Mouse (Mus musculus) forebrain, embryonic 12.5 days (tissue): ENCODE measurements around the gene Mfsd11. TPM values are rescaled to one million over a fixed set of nuclear protein-coding genes. Genes with fewer than 3 reads are reported as not detected.
"Not testable (repeated sequence)": the region's sequence is repeated elsewhere in the genome, so short reads cannot be mapped to it uniquely, and the experiment has no call there.

Source experiments
- ATAC-seq: fragments of 200-750 bp; cut with Nextera tagmentation; 2 replicates; pipeline ENCODE4 v1.8.0; 2017; ENCODE audit warnings: moderate TSS enrichment; ENCODE audit not compliant: low FRiP score
- H3K27ac ChIP-seq: fragments of 300-500 bp; sonication (generic); 2 replicates; pipeline ENCODE4 v1.5.1; 2016; ENCODE audit warnings: mild to moderate bottlenecking
- H3K27me3 ChIP-seq: fragments of 300-500 bp; sonication (generic); 2 replicates; pipeline ENCODE4 v1.6.1; 2016; ENCODE audit warnings: mild to moderate bottlenecking
- H3K36me3 ChIP-seq: fragments of 300-500 bp; sonication (generic); replicated peaks from 2 replicates; pipeline ENCODE4 v1.6.1; 2016; ENCODE audit warnings: mild to moderate bottlenecking
- H3K4me1 ChIP-seq: fragments of 300-500 bp; sonication (generic); 2 replicates; pipeline ENCODE4 v1.6.1; 2016
- H3K4me2 ChIP-seq: fragments of 300-500 bp; sonication (generic); 2 replicates; pipeline ENCODE4 v1.6.1; 2016; ENCODE audit warnings: mild to moderate bottlenecking, moderate library complexity
- H3K4me3 ChIP-seq: fragments of 300-500 bp; sonication (generic); replicated peaks from 2 replicates; pipeline ENCODE4 v1.5.1; 2016; ENCODE audit warnings: mild to moderate bottlenecking
- H3K9ac ChIP-seq: fragments of 300-500 bp; sonication (generic); 2 replicates; pipeline ENCODE4 v1.6.1; 2016; ENCODE audit warnings: mild to moderate bottlenecking
- H3K9me3 ChIP-seq: fragments of 300-500 bp; sonication (generic); 2 replicates; pipeline ENCODE4 v1.6.1; 2016
- WGBS: fragments of 180-500 bp; shearing (Covaris S2); methylation state at CpG from one replicate; pipeline ENCODE4 v1.1.7; 2016; 5-methylcytosine and 5-hydroxymethylcytosine counted together
- polyA plus RNA-seq: library from polyadenylated mRNA; unstranded; fragments of >200 nt; fragmentation: Nextera tagmentation; extraction: Ambion mirVana; gene quantifications from 2 replicates; pipeline ENCODE4 v1.2.1, GENCODE M21; 2016

The Mfsd11 gene
- polyA plus RNA-seq, 1 experiment from 2014 or later: 40.2 TPM

DNA sequence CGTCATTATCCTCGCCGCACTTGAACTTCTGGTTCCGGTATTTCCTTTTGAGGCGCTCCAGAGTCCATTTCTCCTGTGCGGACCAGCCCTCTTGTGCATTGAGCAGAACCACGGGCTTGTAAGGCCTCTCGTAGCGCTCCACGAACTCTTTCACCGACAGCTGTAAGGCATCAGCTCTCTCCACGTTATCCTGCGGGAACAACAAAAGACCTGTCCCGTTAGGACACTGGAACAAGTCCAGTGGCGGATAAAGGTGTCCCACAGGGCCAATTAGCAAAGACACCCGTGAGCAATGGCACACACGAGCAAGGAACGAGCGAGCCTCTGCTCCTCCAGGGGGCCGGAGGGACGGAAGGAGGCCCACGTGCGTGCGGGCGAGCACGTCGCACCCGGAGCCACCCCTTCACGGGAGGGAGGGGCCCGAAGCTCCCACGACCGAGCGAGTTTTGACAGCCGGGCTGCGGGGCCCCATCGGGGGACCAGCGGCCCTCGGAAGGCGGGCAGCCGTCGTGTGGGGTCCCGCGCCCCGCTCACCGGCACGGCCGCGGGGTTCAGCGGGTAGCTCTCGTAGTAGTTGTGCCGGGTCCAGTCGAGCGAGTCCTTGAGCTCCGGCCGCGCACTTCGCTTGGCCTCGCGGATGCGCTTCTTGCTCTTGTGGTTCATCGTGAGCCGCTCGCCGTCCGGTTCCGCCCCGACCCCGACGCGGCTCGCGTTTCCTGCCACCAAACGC is 9.5 kb upstream of the Mfsd11 start:
- Histone ChIP-seq H3K27me3 (no peaks in the 10 kb centered on the region), H3K4me2 (peak overlapping the region; percentile 90), H3K9ac (peak overlapping the region; percentile 74), H3K4me1 (peaks cover 49% of the 10 kb centered on the region), H3K4me3 (peak overlapping the region; percentile 68), H3K9me3 (no peaks in the 10 kb centered on the region), H3K36me3 (peaks cover 41% of the 10 kb centered on the region), H3K27ac (peak overlapping the region; percentile 96)
- under 1% methylated on average over 73 of the region's 73 CpGs for WGBS
- peak; percentile 61 for ATAC-seq

DNA sequence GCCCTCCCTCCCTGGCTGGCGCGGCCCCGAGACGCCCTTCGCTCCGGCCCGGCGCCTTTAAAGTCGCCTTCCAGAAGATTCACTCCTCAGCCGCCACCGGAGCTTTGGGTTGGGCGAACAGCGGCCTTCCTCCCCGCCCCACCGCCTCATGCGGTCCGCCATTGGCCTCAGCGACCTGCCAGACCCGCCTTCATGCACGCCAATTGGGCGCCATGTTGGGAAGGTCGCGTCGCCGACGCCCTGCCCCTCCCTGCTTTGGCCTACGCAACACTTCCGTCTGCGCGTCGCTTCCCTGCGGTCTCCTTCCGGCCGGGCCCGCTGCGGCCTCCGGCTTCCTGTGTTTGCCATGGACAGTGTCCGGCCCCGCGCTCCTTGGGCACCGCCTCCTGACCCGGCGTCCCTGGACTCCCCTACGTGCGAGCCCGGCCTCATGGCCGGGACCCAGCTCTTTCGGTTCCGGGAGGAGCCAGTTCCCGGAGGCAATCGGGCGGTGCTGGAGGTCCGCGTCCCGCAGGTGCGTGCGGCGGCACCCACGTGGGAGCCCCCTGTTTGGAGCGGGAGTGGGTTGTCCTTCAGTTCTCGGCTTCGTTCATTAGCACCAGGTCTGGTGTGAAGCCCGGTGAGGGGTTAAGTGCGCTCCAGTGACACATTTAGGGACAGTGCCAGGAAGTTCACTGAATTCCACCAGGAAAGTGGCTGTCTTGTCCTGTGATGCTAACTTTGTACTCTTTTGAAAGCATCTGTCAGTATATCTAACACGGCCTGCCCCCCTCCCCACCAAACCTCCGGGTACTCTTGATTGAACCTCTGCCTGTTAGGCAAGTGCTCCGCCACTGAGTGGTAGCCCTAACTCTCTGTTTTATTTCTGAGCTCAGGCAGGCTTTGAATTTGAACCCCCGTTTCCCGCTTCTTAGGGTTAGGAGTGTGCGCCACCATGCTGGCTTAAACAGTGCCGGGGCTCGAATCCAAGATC is 8.7 kb upstream of the Mfsd11 start, which contains the start of the genes Mettl23 and Jmjd6:
Mettl23 (plus strand) TSS at position 18 of the 973 bp plus-strand sequence.
Jmjd6 (minus strand) TSS at position 189 of the 973 bp plus-strand sequence.
- peak within 1 kb of the TSS; percentile 68 for H3K4me3 ChIP-seq
- no peaks in the 10 kb centered on the region for H3K27me3 ChIP-seq
- H3K4me2 ChIP-seq: peak within 1 kb of the TSS; percentile 90
- H3K4me1 ChIP-seq: peaks cover 49% of the 10 kb centered on the region
- under 1% methylated on average over 72 of the region's 72 CpGs for WGBS
- H3K9ac ChIP-seq: peak within 1 kb of the TSS; percentile 74
- ATAC-seq: peak; percentile 96
- no peaks in the 10 kb centered on the region for H3K9me3 ChIP-seq
- H3K36me3 ChIP-seq: peaks cover 41% of the 10 kb centered on the region
- H3K27ac ChIP-seq: peak within 1 kb of the TSS; percentile 96

DNA sequence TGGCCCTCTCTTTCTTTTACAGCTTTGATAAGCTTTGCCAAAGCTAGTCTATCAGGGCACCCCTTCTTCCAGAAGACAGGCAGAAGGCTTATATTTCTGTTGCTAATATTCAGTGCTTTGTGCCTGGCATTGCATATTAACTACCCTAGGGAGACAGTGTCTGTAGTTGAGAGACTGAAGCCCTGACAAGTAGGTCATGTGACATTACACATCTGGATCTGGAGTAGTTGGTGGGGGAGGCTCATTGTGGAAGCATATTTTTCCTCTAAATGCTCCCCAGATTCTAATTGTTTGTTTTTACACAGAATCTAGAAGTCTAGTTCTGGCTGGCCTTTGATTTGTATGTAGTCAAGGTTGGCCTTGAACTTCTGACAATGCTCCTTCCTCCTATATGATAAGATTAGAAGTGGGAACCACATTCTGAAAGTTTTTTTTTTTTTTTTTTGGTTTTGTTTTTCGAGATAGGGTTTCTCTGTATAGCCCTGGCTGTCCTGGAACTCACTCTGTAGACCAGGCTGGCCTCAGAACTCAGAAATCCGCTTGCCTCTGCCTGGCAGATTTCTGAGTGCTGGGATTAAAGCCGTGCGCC is 5.6 kb upstream of the Mfsd11 start:
- Histone ChIP-seq H3K4me3 (no peak overlapping the region), H3K36me3 (peaks cover 38% of the 10 kb centered on the region), H3K4me2 (no peak overlapping the region), H3K9ac (no peak overlapping the region), H3K27ac (peak overlapping the region; percentile 25; the same call in 1 of the 2 replicates), H3K27me3 (no peaks in the 10 kb centered on the region), H3K4me1 (peaks cover 34% of the 10 kb centered on the region), H3K9me3 (no peaks in the 10 kb centered on the region)
- no peak for ATAC-seq
- WGBS: 76% methylated on average over 4 of the region's 4 CpGs

DNA sequence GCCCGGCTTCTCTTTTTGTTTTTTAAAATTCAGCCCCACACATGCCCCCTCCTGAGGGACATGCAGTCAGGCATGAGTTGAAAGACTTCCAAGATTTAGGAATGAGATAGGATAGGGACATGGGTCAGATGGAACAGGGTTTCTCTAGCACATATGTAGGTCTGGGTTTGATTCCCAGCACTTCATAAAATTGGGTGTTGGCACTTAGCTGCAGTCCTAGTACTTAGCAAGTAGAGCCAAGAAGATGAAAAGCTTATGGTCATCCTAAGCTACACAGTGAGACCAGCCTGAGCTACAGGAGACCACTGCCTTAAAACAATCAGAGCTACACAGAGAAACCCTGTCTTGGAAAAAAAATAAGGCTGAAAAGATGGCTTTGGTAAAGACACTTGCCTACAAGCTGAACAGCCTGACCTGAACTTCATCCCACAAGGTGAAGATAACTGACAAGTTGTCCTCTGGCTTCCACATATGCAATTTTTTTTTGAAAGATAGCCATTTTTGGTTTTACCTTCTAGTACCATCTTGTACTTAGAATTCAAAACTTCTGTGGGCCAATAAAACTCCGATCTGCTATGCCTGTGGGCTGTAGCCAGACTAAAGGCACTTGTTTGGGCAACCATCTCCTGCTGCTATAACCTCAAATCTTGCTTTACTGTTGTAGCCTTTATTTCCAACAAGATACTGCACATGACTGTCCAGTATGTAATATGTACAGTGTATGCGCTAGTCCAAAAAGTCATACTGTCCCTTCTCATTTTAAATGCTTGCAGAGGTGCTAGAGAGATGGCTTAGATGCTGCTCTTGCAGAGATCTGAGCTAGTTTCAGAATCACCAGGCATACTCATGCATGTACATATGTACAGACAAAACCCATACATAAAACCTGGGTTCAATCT is 4.8 kb upstream of the Mfsd11 start:
- H3K27ac ChIP-seq: 0 out of 2 replicates have a peak overlapping the region, but pooled peaks have one; percentile 42
- 84% methylated on average over 3 of the region's 3 CpGs for WGBS
- no peak overlapping the region for H3K4me3 ChIP-seq
- no peaks in the 10 kb centered on the region for H3K27me3 ChIP-seq
- no peak for ATAC-seq
- peaks cover 38% of the 10 kb centered on the region for H3K36me3 ChIP-seq
- no peak overlapping the region for H3K4me2 ChIP-seq
- H3K9ac ChIP-seq: no peak overlapping the region
- H3K4me1 ChIP-seq: peaks cover 27% of the 10 kb centered on the region
- no peaks in the 10 kb centered on the region for H3K9me3 ChIP-seq

DNA sequence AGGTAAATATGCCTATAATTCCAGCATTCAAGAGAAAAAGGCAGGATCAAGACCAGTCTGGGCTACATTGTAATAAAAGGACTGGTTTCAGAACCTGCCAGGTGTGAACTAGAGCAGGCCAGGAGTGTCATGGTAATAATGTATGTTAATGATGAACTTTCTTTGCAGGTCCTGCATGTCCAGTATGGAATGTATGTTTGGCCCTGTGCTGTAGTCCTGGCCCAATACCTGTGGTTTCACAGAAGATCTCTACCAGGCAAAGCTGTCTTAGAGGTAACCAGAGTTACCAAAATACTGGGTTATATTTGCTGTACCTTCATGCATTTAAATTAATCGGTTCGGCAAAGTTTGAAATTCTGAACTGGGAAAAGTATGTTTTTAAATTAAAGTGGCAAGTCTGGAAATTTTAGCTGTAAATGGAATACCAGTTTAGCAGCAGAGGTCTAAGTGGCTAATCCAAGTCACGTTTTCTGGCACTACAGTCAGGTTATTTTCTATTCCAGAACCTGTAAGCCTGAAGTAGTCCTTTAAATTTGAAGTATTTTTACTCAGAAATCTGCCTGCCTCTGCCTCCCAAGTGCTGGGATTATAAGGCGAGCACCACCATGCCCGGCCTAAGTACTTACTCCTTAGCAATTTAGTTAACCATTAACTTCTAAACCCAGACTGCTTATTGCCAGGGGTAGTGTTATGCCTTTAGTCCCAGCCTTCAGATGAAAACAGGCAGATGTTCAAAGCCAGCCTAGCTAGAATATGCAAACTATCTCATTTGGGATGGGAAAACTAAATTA is 4.0 kb upstream of the Mfsd11 start:
- Histone ChIP-seq H3K4me2 (no peak overlapping the region), H3K4me1 (peaks cover 27% of the 10 kb centered on the region), H3K4me3 (no peak overlapping the region), H3K27me3 (no peaks in the 10 kb centered on the region), H3K27ac (no peak overlapping the region), H3K36me3 (peaks cover 38% of the 10 kb centered on the region), H3K9ac (no peak overlapping the region), H3K9me3 (no peaks in the 10 kb centered on the region)
- WGBS: 89% methylated on average over 5 of the region's 5 CpGs
- no peak for ATAC-seq

DNA sequence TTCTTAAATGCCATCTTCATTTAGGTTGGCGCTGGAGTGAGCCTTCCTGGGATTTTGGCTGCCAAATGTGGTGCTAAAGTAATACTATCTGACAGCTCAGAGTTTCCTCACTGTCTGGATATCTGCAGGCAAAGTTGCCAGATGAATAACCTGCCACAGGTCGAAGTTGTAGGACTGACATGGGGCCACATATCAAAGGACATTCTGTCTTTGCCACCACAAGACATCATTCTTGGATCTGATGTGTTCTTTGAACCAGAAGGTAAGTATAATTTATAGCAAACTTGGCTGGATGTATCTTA is 3.4 kb upstream of the Mfsd11 start:
- not testable (repeated sequence) for H3K9me3 ChIP-seq, H3K9ac ChIP-seq, H3K27ac ChIP-seq, H3K4me2 ChIP-seq, ATAC-seq, H3K4me3 ChIP-seq, H3K27me3 ChIP-seq
- Histone ChIP-seq H3K4me1 (peaks cover 26% of the 10 kb centered on the region), H3K36me3 (peaks cover 38% of the 10 kb centered on the region)
- WGBS: 68% methylated on average over 2 of the region's 2 CpGs

DNA sequence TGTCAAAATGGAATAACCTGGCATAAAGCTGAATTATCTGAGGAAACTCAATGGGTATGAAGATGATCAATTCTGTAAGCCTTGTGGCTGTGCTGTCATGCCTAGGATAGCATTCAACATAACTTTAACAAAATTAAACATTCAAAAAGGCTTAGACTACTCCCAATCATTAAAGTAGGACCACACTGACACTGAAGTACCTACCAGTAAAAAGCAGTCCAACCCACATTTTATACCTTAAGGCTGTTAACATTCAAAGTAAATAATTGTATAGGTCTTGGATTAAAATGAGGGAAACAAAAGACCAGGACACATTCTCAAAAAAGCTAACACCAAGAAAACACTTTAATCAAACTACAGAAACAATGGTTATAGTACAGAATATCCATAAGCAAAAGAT is 2.7 kb upstream of the Mfsd11 start:
- H3K36me3 ChIP-seq: peaks cover 38% of the 10 kb centered on the region

DNA sequence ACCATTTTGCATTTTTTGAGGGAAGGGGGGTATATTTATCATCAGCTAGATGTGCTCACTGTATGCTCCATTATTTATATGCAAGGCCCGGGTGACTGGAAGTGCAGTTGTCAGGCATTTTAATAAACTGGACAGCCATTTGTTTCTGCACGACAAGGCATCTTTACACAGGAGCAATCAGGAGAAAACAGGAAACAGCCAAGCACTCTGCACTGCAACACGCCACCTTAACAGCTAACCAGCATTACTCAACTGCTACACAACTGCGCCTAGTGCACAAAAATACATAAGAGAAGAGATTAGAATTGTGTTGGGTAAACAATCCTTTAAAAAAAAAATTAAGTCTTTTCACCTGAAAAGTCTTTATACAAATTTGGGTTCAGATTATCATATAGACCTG is 2.2 kb upstream of the Mfsd11 start:
- H3K36me3 ChIP-seq: peaks cover 38% of the 10 kb centered on the region
- 67% methylated on average over 4 of the region's 4 CpGs for WGBS
- H3K9me3 ChIP-seq: no peaks in the 10 kb centered on the region
- no peaks in the 10 kb centered on the region for H3K27me3 ChIP-seq
- no peak overlapping the region for H3K27ac ChIP-seq
- H3K4me1 ChIP-seq: peaks cover 29% of the 10 kb centered on the region
- peak overlapping the region; percentile 77 for H3K4me2 ChIP-seq
- peak overlapping the region; percentile 95 for H3K4me3 ChIP-seq
- no peak for ATAC-seq
- H3K9ac ChIP-seq: peak overlapping the region; percentile 33; the same call in 1 of the 2 replicates

More for the DNA sequence above, 2.7 kb upstream of the Mfsd11 start:
- no peak overlapping the region for H3K27ac ChIP-seq
- ATAC-seq: no peak
- no peak overlapping the region for H3K4me3 ChIP-seq
- H3K4me1 ChIP-seq: peaks cover 25% of the 10 kb centered on the region
- no peak overlapping the region for H3K4me2 ChIP-seq
- H3K9ac ChIP-seq: no peak overlapping the region
- H3K9me3 ChIP-seq: no peaks in the 10 kb centered on the region
- H3K27me3 ChIP-seq: no peaks in the 10 kb centered on the region

DNA sequence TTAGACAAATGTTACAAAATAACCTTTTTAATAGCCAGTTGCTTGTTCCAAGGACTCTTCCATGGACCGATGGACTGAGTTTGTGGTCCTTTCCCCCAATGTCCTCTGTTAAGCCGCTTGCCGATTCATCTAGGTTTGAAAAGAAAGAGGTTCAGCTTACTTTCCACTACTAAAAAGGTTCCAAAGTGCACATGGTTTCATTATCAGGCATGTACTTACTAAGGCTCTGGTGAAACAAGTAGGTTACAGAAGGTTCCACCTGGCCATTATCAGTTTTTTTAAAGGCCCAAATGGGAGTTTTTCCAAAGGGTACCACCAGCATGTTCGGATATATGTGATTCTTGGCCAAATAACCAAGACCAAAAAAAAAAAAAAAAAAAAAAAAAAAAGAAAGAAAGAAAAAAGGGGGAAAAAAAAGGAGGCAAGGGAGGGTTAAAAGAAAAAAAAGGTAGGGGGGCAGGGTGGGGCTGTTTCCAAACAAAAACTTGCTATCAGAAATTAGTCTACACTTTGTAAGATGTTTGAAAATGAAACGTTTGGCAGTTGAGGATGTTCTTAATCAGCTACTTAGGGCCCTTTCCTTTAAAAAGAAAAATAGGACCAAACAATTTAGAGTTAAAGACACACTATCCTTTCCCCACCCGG is 1.3 kb upstream of the Mfsd11 start:
- Histone ChIP-seq H3K4me2 (peak overlapping the region; percentile 77), H3K27me3 (no peaks in the 10 kb centered on the region), H3K9ac (peak overlapping the region; percentile 98), H3K36me3 (peaks cover 38% of the 10 kb centered on the region), H3K4me1 (peaks cover 29% of the 10 kb centered on the region), H3K27ac (peak overlapping the region; percentile 99; the same call in 1 of the 2 replicates), H3K9me3 (no peaks in the 10 kb centered on the region), H3K4me3 (peak overlapping the region; percentile 95)
- WGBS: 41% methylated on average over 6 of the region's 6 CpGs
- no peak for ATAC-seq

DNA sequence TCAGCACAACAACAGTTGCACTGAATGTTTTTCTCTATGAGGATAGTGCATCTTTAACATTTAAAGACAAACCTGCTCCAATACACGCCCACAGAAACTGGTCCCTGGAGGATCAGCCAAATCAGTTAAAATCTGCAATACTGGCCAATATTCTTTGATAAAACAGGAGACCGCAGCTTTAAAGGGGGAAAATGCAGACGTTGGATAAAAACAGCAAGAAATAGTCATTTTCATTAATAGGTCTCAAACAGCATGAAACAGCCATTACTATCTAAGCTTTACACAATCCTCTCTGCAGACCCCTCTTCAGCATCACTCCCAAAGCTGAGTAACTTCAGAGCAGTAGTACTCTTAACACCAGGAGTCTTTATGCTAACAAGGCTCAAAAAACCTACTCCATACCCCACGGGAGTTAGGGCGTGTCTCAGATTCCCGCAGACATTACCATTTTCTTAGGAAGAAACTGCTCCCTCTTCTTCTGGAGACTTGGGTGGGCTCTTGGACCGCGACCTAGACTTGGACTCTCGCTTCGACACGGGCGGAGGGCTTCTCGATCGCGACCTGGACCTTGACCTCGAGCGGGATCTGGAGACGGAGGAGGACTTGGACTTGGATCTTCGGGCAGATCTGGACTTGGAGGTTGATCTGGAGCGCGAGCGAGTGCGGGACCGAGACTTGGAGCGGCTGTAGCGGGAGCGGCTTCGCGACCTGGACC is 507 bp upstream of the Mfsd11 start:
- ATAC-seq: no peak
- Histone ChIP-seq H3K4me2 (peak overlapping the region; percentile 77), H3K36me3 (peaks cover 31% of the 10 kb centered on the region), H3K27ac (peak overlapping the region; percentile 99), H3K4me1 (peaks cover 22% of the 10 kb centered on the region), H3K27me3 (no peaks in the 10 kb centered on the region), H3K9ac (peak overlapping the region; percentile 98), H3K4me3 (peak overlapping the region; percentile 95), H3K9me3 (no peaks in the 10 kb centered on the region)
- WGBS: under 1% methylated on average over 29 of the region's 29 CpGs
